ENCODE assay signal across 9 mouse cellular contexts in the genomic region with DNA sequence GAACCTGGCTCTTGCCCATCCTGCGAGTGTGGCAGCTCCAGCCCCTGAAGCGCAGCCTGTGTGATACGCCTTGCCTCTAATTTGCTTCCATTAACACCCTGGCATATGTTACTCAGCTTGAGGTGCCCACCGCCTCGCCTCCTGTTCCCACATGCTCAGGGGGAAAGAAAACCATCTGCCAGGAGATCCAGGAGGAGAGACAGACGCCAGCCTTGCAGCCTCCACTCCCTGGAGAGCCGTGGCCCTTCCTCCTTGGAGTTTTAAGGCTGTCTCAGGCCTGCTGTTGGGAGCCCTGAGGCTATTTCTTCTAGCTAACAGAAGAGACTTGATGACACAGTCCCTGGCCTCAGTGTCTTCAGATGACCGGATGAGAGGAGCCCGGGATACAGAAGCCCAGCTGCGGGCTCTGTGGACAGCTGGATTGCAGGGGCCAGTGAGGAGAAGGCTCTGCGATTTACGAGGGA. TPM values are rescaled to one million over a fixed set of nuclear protein-coding genes. Genes with fewer than 3 reads are reported as not detected.
DNase-seq lines count a peak whose midpoint lies in the region; ATAC-seq lines count a peak whose summit lies in the region.
"Had no signal": no experiment of that assay in that cellular context is flagged by ENCODE, and none has a peak within 500 bp of the region (broad histone marks: within the 10 kb centered on the region; RNA-seq: fewer than 3 reads in every experiment).

No protein-coding gene starts in this region.

- peaks cover 58% of the 10 kb centered on the region for H3K4me1 ChIP-seq in embryonic facial prominence, embryonic 12.5 days
- H3K4me1 ChIP-seq in heart, embryonic 15.5 days (replicated peaks): peaks cover 77% of the 10 kb centered on the region
- peaks cover 74% of the 10 kb centered on the region for H3K4me1 ChIP-seq in neural tube, embryonic 12.5 days

- no peak for DNase-seq in frontal cortex, postnatal 25 days (ENCODE audit: low spot score in 2 of 2)
- DNase-seq in kidney, postnatal 4 days: peak; percentile 48 to 67
- DNase-seq in c-Kit-positive CD71-positive TER-119-positive erythroid progenitor cells, embryonic 14.5 days (ENCODE audit: low spot score): no peak
- DNase-seq in ovary, postnatal 14 days (ENCODE audit: low spot score): no peak

- H3K9ac ChIP-seq in embryonic facial prominence, embryonic 12.5 days: no peak overlapping the region
- H3K9ac ChIP-seq in heart, embryonic 15.5 days: peak overlapping the region; percentile 8; the same call in 1 of the 2 replicates
- H3K9ac ChIP-seq in neural tube, embryonic 12.5 days: peak overlapping the region; percentile 23; the same call in 1 of the 2 replicates
- H3K9ac ChIP-seq: liver, embryonic 14.5 days had no signal

- peak; percentile 75 for ATAC-seq in frontal cortex, adult (ENCODE audit: low TSS enrichment)
- no peak for ATAC-seq in embryonic facial prominence, embryonic 12.5 days (ENCODE audit: insufficient number of reproducible peaks, insufficient read depth, low FRiP score, low TSS enrichment)
- no peak for ATAC-seq in heart, embryonic 15.5 days (replicated peaks; ENCODE audit: insufficient number of reproducible peaks, insufficient read depth, low FRiP score, low read depth)
- peak; percentile 68 for ATAC-seq in neural tube, embryonic 12.5 days (ENCODE audit: low FRiP score, low read depth)

- H3K36me3 ChIP-seq in embryonic facial prominence, embryonic 12.5 days: no peaks in the 10 kb centered on the region
- no peaks in the 10 kb centered on the region for H3K36me3 ChIP-seq in heart, embryonic 15.5 days
- no peaks in the 10 kb centered on the region for H3K36me3 ChIP-seq in neural tube, embryonic 12.5 days

- 32% methylated on average over 12 of the region's 12 CpGs for whole genome bisulfite sequencing in embryonic facial prominence, embryonic 12.5 days
- WGBS in heart, embryonic 15.5 days: 44% methylated on average over 12 of the region's 12 CpGs
- WGBS in neural tube, embryonic 12.5 days: 28% methylated on average over 12 of the region's 12 CpGs

- no peaks in the 10 kb centered on the region for H3K27me3 ChIP-seq in embryonic facial prominence, embryonic 12.5 days
- H3K27me3 ChIP-seq in heart, embryonic 15.5 days: no peaks in the 10 kb centered on the region
- no peaks in the 10 kb centered on the region for H3K27me3 ChIP-seq in neural tube, embryonic 12.5 days (replicated peaks)

- no peak overlapping the region for H3K4me3 ChIP-seq in embryonic facial prominence, embryonic 12.5 days
- no peak overlapping the region for H3K4me3 ChIP-seq in heart, embryonic 15.5 days
- no peak overlapping the region for H3K4me3 ChIP-seq in neural tube, embryonic 12.5 days

- no peak overlapping the region for H3K4me2 ChIP-seq in embryonic facial prominence, embryonic 12.5 days (replicated peaks)
- 0 out of 2 replicates have a peak overlapping the region, but pooled peaks have one; percentile 5 for H3K4me2 ChIP-seq in heart, embryonic 15.5 days
- peak overlapping the region; percentile 31; the same call in 1 of the 2 replicates for H3K4me2 ChIP-seq in neural tube, embryonic 12.5 days (replicated peaks)

- peak overlapping the region; percentile 52; the same call in 1 of the 2 replicates for H3K27ac ChIP-seq in embryonic facial prominence, embryonic 12.5 days
- H3K27ac ChIP-seq in heart, embryonic 15.5 days: peak overlapping the region; percentile 99
- peak overlapping the region; percentile 71 for H3K27ac ChIP-seq in neural tube, embryonic 12.5 days
- H3K27ac ChIP-seq: liver, embryonic 14.5 days had no signal

- no peaks in the 10 kb centered on the region for H3K9me3 ChIP-seq in embryonic facial prominence, embryonic 12.5 days
- H3K9me3 ChIP-seq in heart, embryonic 15.5 days (replicated peaks): no peaks in the 10 kb centered on the region
- H3K9me3 ChIP-seq in neural tube, embryonic 12.5 days: no peaks in the 10 kb centered on the region

RNA-seq across cellular contexts. Expression of a gene that starts 32.1 kb away (rescaled TPM):
- 25.6 and 26.3 TPM in 2 replicates for polyA plus RNA-seq in embryonic facial prominence, embryonic 12.5 days (2016; fragmentation: Nextera tagmentation; extraction: Ambion mirVana)
- polyA plus RNA-seq in heart, embryonic 15.5 days (2015; fragmentation: Nextera tagmentation; extraction: Ambion mirVana): 22.6 and 27.1 TPM in 2 replicates
- 77.8 and 91.9 TPM in 2 replicates for polyA plus RNA-seq in neural tube, embryonic 12.5 days (2016; fragmentation: Nextera tagmentation; extraction: Ambion mirVana)

Comparison
In these comparisons a context has a peak if more than half of its experiments do, and no peak if none do; other contexts are left out.
1. ATAC-seq: peak in frontal cortex, adult (single experiment) and neural tube, embryonic 12.5 days (single experiment); none in embryonic facial prominence, embryonic 12.5 days (single experiment) and heart, embryonic 15.5 days (single experiment).
2. DNase-seq: peak in kidney, postnatal 4 days (2 of 2); none in frontal cortex, postnatal 25 days (0 of 2), c-Kit-positive CD71-positive TER-119-positive erythroid progenitor cells, embryonic 14.5 days (single experiment) and ovary, postnatal 14 days (single experiment).
3. Peak in every context shown above with its lines, with median percentiles within 50 percentile points of each other: H3K27ac ChIP-seq.